Mouse (Mus musculus) right cerebral cortex, adult 2 months (tissue): ENCODE data around the gene Mc3r.

Experiments used
- DNase-seq, 2 experiments: peaks; one replicate each; pipeline ENCODE4 v3.0.0; 2021 to 2022; ENCODE audit warnings: low spot score in 2 of 2

Gene Mc3r

GRCm38 (mm10) chr2:172256418-172256817 is 8.1 kb downstream of the Mc3r start:
- DNase-seq, result no peak

- peak; percentile 7 to 9 for DNase-seq
Measured at GRCm38 (mm10) chr2:172256956-172257355, 8.7 kb downstream of the Mc3r start.

GRCm38 (mm10) chr2:172257471-172258065 is 9.3 kb downstream of the Mc3r start:
- no peak for DNase-seq

DNA sequence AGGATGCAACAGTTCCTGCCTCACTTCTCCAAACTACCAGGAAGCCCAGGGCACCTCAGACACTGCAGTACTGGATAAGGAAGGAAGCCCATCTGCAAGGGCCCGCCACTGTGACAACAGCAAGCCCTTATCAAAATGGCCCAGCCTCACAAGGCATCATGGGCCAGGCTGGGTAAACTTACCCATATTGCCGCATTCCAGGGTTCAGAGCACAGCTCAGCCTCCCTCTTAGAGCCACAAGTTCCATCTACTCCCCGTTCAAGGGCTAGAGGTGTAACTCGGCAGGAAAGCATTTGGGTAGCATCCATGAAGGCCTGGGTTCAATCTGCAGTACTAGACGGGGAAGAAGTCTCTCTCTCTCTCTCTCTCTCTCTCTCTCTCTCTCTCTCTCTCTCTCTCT is 11.8 kb downstream of the Mc3r start:
- DNase-seq, result no peak

DNA sequence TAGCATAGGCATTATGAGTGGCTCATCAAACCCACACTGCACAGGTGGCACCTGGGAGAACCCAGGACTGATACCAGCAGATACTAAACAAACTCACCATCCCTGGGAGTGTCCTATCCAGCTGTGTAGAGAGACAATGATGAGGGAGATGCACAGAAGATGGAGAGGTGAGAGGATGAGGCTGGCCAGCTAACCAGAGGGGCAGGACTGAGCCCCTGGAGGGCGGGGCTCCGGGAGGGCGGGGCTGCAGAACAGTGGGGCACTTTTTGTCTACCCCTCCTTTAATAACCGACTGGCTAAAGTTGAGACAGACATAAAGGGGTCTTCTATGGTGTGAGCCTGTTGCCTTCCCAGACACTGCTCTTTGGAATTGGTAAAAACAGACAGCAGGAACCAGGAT is 13.1 kb downstream of the Mc3r start:
- DNase-seq, result no peak

GRCm38 (mm10) chr2:172263216-172263615 is 14.9 kb downstream of the Mc3r start:
- no peak for DNase-seq

DNA sequence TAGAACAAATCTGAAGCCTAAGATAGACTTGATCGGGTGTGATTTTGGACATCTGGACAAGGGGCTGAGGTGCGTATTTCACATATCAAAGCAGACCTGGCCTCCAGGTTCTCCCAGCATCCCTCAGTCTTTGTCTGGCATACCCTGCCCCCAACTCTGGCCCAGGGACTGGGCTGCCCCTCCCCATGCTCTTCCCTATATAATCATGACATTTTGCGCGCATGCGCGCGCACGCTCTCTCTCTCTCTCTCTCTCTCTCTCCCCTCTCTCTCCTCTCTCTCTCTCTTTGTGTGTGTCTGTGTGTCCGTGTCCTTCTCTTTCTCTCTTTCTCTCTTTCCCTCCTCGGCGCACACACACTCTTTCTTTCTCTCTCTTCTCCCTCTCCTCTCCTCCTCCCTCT is 21.6 kb downstream of the Mc3r start:
- DNase-seq, result no peak

GRCm38 (mm10) chr2:172270485-172270944 is 22.2 kb downstream of the Mc3r start:
- DNase-seq, result no peak

GRCm38 (mm10) chr2:172270974-172271697 is 22.8 kb downstream of the Mc3r start:
- peak; percentile 9 to 30 for DNase-seq

- DNase-seq, result no peak
Measured at GRCm38 (mm10) chr2:172274662-172275061, 26.4 kb downstream of the Mc3r start.

DNA sequence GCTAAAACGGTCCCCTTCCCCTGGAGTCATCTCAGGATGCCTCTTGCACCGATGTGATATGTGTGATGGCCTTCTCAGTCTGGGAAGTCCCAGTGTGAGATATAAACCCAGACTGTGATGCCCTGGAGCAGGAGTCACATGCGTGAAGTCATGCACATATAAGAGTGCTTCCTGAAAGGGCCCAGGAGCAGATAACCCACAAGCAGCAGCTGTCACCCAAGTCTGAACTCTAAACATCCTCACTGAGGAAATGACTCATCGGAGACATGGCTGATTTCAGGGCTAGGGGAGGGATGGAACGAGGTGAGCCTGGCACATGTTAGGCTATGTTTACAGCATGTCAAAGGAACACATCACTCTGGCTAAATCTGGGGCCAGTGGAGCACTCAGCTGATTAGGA is 27.9 kb downstream of the Mc3r start:
- DNase-seq, result no peak

GRCm38 (mm10) chr2:172278979-172279378 is 30.7 kb downstream of the Mc3r start:
- no peak for DNase-seq

GRCm38 (mm10) chr2:172282071-172282710 is 33.9 kb downstream of the Mc3r start:
- DNase-seq, result peak in 1 of 2 experiments; percentile 25

DNA sequence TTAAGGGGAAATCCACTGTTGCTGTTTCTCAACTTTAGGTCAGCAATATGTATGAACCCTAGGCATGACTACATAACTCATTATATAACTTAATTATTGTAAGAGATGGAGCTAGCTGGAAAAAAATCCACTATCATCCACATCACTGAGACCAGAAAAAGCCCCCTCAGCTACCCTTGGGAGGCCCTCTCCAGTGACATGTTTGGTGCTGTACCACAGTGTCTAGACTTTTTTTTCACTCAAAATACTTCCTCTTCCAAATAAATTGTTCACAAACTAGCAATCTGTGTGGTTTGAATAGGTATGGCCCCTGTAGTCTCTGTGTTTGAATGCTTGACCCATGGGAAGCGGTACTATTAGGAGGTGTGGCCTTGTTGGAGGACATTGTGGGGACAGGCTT is 39.4 kb downstream of the Mc3r start:
- DNase-seq, result no peak

DNA sequence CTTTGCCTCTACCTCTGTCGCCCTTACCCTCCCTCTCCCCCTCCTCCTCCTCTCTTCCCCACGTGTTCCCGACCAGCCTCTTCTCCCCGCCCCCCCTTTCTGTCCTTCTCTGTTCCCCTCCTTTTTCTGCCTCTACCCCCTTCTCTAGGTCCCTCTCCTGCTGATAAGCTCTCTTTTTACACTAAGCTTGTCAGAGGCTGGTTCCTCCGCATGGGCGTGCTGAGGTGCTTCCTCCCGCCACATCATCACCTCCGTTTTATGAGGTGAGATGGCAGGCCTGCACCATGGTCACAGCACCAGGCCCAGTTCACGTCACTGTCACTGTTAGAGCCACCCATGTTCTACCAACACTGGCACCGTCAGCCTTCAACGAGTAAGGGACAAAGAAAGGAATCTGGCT is 40.7 kb downstream of the Mc3r start:
- no peak for DNase-seq

- no peak for DNase-seq
Measured at GRCm38 (mm10) chr2:172289632-172290031, 41.3 kb downstream of the Mc3r start.

DNA sequence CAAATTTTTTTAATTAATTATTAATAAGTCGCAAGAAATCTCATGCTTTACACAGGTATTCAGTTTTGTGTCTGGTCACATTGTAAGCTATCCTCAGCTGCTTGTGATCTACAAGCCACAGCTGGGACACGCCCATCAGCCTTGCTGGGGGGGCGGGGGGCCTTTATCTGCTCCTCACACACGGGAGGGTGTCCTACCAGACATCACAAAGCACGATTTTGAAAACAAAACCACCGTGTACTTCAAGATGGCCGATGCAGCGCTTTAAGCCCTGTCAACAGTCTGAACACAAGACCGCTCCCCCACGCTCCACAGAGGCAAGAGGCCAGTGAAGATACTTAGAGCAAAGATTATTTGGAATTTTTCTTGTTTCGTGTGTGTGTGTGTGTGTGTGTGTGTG is 42.2 kb downstream of the Mc3r start:
- DNase-seq, result no peak

- DNase-seq, result no peak
Measured at GRCm38 (mm10) chr2:172291025-172291424, 42.7 kb downstream of the Mc3r start.

DNA sequence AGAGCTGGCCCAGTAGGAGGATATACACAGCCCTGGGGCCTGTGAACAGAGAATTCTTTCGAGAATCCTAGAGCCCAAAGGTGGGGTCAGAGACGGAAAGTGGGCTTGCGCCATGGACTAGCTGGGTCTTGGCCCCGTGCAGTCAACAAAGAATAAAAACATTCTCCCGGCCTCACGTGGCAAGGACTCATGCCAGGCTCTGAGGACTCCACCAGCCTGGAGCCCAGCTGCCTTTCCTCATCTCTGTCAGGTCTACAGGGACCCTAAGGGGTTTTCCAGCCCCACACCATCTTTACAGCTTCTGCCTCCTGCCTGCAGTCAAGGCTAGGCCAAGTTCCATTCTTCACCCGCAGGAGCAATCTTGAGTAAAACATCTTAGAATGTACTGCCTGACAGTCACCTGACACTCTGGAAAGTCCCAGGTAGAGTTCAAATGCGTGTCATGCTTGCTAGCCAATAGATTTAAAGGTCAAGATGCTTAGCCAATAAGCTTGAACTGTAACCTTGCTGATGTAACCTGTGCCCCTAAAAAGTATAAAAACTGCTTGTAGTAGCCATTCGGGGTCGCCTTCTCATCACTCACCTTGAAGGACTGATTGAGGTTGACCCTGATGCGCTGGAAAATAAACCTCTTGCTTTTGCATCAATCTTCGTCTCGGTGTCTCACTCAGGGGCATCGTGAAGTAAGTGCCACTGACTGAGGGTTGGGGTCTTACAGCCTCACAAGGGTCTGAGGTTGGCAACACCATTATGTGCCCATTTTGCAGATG is 43.6 kb downstream of the Mc3r start:
- no peak for DNase-seq

DNA sequence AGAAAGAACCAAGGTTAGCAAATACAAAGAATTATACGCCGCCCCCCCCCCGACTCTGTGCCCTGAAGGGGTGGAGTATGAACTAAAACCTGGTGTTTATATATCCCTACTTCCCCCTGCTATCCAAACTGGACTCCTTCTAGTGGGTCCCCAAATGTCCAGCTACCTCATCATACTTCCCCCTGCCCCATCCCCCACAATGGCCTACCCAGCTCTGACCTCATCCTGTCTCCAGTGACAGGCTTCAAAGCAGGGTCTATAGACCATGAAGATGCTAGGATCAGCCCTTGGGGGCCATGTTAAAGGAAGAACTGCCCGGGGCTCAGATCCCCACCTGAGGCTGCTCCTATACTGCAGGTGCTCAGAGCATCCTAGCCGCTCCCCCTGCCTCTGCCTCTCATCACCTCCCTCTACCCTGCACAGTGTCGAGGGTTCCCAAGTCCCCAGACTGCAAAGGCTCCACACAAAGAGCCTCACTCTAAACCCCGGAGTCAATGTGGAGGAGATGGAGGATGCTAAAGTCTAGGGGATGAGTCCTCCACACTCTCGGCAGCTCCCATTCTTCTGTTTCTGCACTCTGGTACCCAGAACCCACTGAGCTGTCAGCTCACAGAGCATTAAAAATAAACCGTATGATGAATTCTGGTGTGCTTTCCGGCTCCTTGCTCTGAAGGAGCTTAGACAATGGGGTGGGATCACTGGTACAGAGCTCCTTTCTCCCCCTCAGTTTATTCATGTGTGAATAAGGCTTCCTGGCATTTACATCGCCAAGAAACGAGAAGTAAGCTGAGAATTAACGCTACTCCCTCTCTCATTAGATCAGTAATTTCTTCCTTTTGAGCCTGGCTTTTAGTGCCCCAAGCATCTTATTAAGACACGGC is 44.5 kb downstream of the Mc3r start:
- no peak for DNase-seq

- DNase-seq, result no peak
Measured at GRCm38 (mm10) chr2:172298083-172298482, 49.8 kb downstream of the Mc3r start.
